Mouse (Mus musculus) forebrain, embryonic 15.5 days (tissue): Measurements from ENCODE around the gene Olfr739. TPM values are rescaled to one million over a fixed set of nuclear protein-coding genes. Genes with fewer than 3 reads are reported as not detected.

Experiments used
- ATAC-seq: fragments of 200-750 bp; cut with Nextera tagmentation; replicated peaks from 2 replicates; pipeline ENCODE4 v1.8.0; 2017; ENCODE audit warnings: mild to moderate bottlenecking, moderate TSS enrichment, moderate library complexity
- H3K27ac ChIP-seq: fragments of 300-500 bp; sonication (generic); replicated peaks from 2 replicates; pipeline ENCODE4 v1.5.1; 2015; ENCODE audit warnings: mild to moderate bottlenecking, inconsistent platforms
- H3K27me3 ChIP-seq: fragments of 300-500 bp; sonication (generic); 2 replicates; pipeline ENCODE4 v1.6.1; 2015; ENCODE audit warnings: inconsistent platforms
- H3K36me3 ChIP-seq: fragments of 300-500 bp; sonication (generic); 2 replicates; pipeline ENCODE4 v1.6.1; 2015; ENCODE audit warnings: mild to moderate bottlenecking, inconsistent platforms
- H3K4me1 ChIP-seq: fragments of 300-500 bp; sonication (generic); 2 replicates; pipeline ENCODE4 v1.6.1; 2015; ENCODE audit warnings: inconsistent platforms
- H3K4me2 ChIP-seq: fragments of 300-500 bp; sonication (generic); replicated peaks from 2 replicates; pipeline ENCODE4 v1.6.1; 2015; ENCODE audit warnings: mild to moderate bottlenecking, inconsistent platforms
- H3K4me3 ChIP-seq: fragments of 300-500 bp; sonication (generic); 2 replicates; pipeline ENCODE4 v1.5.1; 2015; ENCODE audit warnings: mild to moderate bottlenecking, inconsistent platforms
- H3K9ac ChIP-seq: fragments of 300-500 bp; sonication (generic); replicated peaks from 2 replicates; pipeline ENCODE4 v1.6.1; 2015; ENCODE audit warnings: mild to moderate bottlenecking, inconsistent platforms
- H3K9me3 ChIP-seq: fragments of 300-500 bp; sonication (generic); 2 replicates; pipeline ENCODE4 v1.6.1; 2016; ENCODE audit warnings: inconsistent platforms
- WGBS: fragments of 180-500 bp; shearing (Covaris S2); methylation state at CpG from one replicate; pipeline ENCODE4 v1.1.7; 2015; ENCODE audit warnings: mixed read lengths; 5-methylcytosine and 5-hydroxymethylcytosine counted together
- polyA plus RNA-seq: library from polyadenylated mRNA; unstranded; fragments of >200 nt; fragmentation: Nextera tagmentation; extraction: Ambion mirVana; gene quantifications from 2 replicates; pipeline ENCODE4 v1.2.1, GENCODE M21; 2015

The Olfr739 gene
- not detected in 2 replicates for polyA plus RNA-seq

GRCm38 (mm10) chr14:50418326-50418725 lies at the start of gene Olfr739:
Gene Olfr739 (plus strand): TSS chr14:50418626.
- no peak for ATAC-seq
- Histone ChIP-seq H3K36me3 (no peaks in the 10 kb centered on the region), H3K4me1 (no peaks in the 10 kb centered on the region), H3K4me3 (no peak within 1 kb of the TSS), H3K27ac (no peak within 1 kb of the TSS), H3K9ac (no peak within 1 kb of the TSS), H3K4me2 (no peak within 1 kb of the TSS), H3K27me3 (no peaks in the 10 kb centered on the region), H3K9me3 (no peaks in the 10 kb centered on the region)
- WGBS: 75% methylated on average over 2 of the region's 2 CpGs

- ATAC-seq: no peak
- WGBS: 83% methylated on average over 2 of the region's 2 CpGs
- Histone ChIP-seq H3K9ac (no peak within 1 kb of the TSS), H3K27ac (no peak within 1 kb of the TSS), H3K27me3 (no peaks in the 10 kb centered on the region), H3K36me3 (no peaks in the 10 kb centered on the region), H3K9me3 (no peaks in the 10 kb centered on the region), H3K4me1 (no peaks in the 10 kb centered on the region), H3K4me2 (no peak within 1 kb of the TSS), H3K4me3 (no peak within 1 kb of the TSS)
Observed at GRCm38 (mm10) chr14:50380863-50381262, 37.6 kb upstream of the Olfr739 start, which contains the start of gene Olfr736. Gene Olfr736 (plus strand): TSS chr14:50381163.

DNA sequence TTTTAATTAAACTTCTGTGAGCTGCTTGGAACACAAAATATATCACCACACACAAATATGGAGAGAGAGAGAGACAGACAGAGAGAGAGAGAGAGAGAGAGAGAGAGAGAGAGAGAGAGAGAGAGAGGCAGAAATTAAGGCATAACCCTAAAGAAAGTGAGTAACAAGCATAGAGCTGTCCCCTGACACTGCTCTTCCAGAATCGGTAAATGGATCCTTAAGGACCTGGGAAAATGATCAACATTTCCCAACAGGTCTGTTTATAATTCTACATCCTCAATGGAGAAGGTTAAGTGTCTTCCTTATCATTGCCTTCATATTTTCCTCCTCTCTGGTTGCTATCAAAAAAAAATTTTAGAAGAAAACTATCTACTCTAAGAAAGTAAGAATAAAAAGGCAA lies 11.2 kb upstream of the Olfr739 start, which contains the start of gene Olfr738:
Gene Olfr738, plus strand, starts transcription at position 301 of the 400 bp plus-strand sequence.
- ATAC-seq: no peak
- WGBS: 96% methylated on average over 1 of the region's 1 CpGs
- no peaks in the 10 kb centered on the region for H3K4me1 ChIP-seq

GRCm38 (mm10) chr14:50445245-50445644 lies 26.8 kb downstream of the Olfr739 start, which contains the start of gene Olfr740:
Gene Olfr740 (plus strand): TSS chr14:50445545.
- Histone ChIP-seq H3K4me2 (no peak within 1 kb of the TSS), H3K27me3 (no peaks in the 10 kb centered on the region), H3K36me3 (no peaks in the 10 kb centered on the region), H3K4me1 (no peaks in the 10 kb centered on the region), H3K9ac (no peak within 1 kb of the TSS), H3K4me3 (no peak within 1 kb of the TSS), H3K9me3 (no peaks in the 10 kb centered on the region), H3K27ac (no peak within 1 kb of the TSS)
- ATAC-seq: no peak
- WGBS: 85% methylated on average over 3 of the region's 3 CpGs

More for the DNA sequence above, 11.2 kb upstream of the Olfr739 start, which contains the start of gene Olfr738:
- H3K9me3 ChIP-seq: no peaks in the 10 kb centered on the region
- no peaks in the 10 kb centered on the region for H3K36me3 ChIP-seq
- H3K4me2 ChIP-seq: no peak within 1 kb of the TSS
- H3K4me3 ChIP-seq: no peak within 1 kb of the TSS
- no peak within 1 kb of the TSS for H3K27ac ChIP-seq
- no peak within 1 kb of the TSS for H3K9ac ChIP-seq
- H3K27me3 ChIP-seq: no peaks in the 10 kb centered on the region

DNA sequence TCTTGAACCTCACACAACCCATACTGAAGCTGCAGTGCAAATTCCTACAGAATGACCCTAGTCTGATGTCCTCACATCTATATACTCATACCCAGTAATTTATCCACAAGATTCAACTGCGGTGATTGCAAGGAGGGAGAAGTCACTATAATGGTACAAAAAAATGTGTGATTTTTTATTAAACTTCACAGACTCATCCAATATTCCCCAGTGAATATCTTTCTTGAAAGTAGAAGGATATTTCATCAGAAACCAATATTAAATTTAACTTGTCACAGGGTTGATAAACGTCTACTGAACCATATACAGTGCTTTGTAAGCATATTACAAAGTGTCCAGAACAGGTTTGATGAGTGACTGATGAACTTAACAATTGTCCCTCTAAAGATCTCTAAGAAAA lies 54.0 kb downstream of the Olfr739 start, which contains the start of gene Olfr741:
Gene Olfr741, plus strand, starts transcription at position 301 of the 400 bp plus-strand sequence.
- H3K9me3 ChIP-seq: no peaks in the 10 kb centered on the region
- no peak within 1 kb of the TSS for H3K27ac ChIP-seq
- no peak within 1 kb of the TSS for H3K4me3 ChIP-seq
- no peak within 1 kb of the TSS for H3K4me2 ChIP-seq
- no peak within 1 kb of the TSS for H3K9ac ChIP-seq
- 74% methylated on average over 2 of the region's 2 CpGs for WGBS
- no peak for ATAC-seq
- H3K36me3 ChIP-seq: no peaks in the 10 kb centered on the region
- H3K4me1 ChIP-seq: no peaks in the 10 kb centered on the region
- H3K27me3 ChIP-seq: no peaks in the 10 kb centered on the region

Other genes with a start within 250 kb of the Olfr739 start
- gene Olfr730, start 230.4 kb upstream of the Olfr739 start, polyA plus RNA-seq: not detected in 2 replicates
- gene Olfr731, start 176.8 kb upstream of the Olfr739 start, polyA plus RNA-seq: not detected in 2 replicates
- gene Olfr732, start 134.4 kb upstream of the Olfr739 start, polyA plus RNA-seq: not detected in 2 replicates
- not detected in 2 replicates for gene Olfr733, start 117.1 kb upstream of the Olfr739 start, polyA plus RNA-seq
- not detected in 2 replicates for gene Olfr734, start 91.9 kb upstream of the Olfr739 start, polyA plus RNA-seq
- not detected in 2 replicates for gene Olfr735, start 69.8 kb upstream of the Olfr739 start, polyA plus RNA-seq
- gene Tlr11, start 60.7 kb upstream of the Olfr739 start, polyA plus RNA-seq: not detected in 2 replicates
- not detected in 2 replicates for gene Olfr736, start 37.5 kb upstream of the Olfr739 start, polyA plus RNA-seq
- gene Olfr738, start 11.1 kb upstream of the Olfr739 start, polyA plus RNA-seq: not detected in 2 replicates
- gene Olfr740, start 26.9 kb downstream of the Olfr739 start, polyA plus RNA-seq: not detected in 2 replicates
- not detected in 2 replicates for gene Olfr741, start 54.1 kb downstream of the Olfr739 start, polyA plus RNA-seq
- gene Olfr742, start 85.0 kb downstream of the Olfr739 start, polyA plus RNA-seq: not detected in 2 replicates
- gene Olfr743, start 103.2 kb downstream of the Olfr739 start, polyA plus RNA-seq: not detected in 2 replicates
- not detected in 2 replicates for gene Olfr744, start 196.3 kb downstream of the Olfr739 start, polyA plus RNA-seq
- gene Olfr745, start 220.8 kb downstream of the Olfr739 start, polyA plus RNA-seq: not detected in 2 replicates
- gene Olfr746, start 228.5 kb downstream of the Olfr739 start, polyA plus RNA-seq: not detected in 2 replicates